Mouse (Mus musculus) cerebellum, adult 2 months (tissue): ENCODE results near the gene Tomm20.

Experiments
- CTCF ChIP-seq: fragments of 200-500 bp; IDR thresholded peaks from 2 replicates; pipeline ENCODE4 v1.5.1; 2011; ENCODE audit warnings: low read depth, mild to moderate bottlenecking, control low read depth, low read length, moderate library complexity, borderline replicate concordance; ENCODE audit not compliant: insufficient read depth
- POLR2A ChIP-seq: fragments of 200-500 bp; IDR thresholded peaks from 2 replicates; pipeline ENCODE4 v1.6.1; 2011; ENCODE audit warnings: low read length, control low read depth, borderline replicate concordance; ENCODE audit not compliant: insufficient read depth

DNA sequence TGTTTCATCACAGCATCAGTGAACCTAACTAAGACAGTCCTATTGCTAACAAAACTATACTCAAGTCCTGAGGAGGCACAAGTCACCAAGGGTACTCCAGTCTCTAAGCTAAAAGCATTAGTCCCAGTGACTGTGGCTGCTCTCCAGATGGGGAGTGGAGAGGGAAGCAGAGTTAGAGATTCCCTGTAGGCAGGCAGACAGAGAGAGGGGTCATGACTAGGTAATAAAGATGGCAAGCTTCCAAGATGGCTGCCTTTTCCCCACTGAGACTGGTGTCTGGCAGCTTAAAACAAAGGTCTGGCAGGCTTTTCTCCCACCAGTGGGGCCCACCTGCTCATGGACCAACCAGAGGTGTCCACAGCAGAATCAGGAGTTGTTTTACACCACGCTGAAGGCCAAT is 48.9 kb upstream of the Tomm20 start:
- no peak for TF ChIP-seq POLR2A
- TF ChIP-seq CTCF: no peak
